Mouse (Mus musculus) layer of hippocampus, adult 8-10 months (tissue): ENCODE measurements at regions not wholly inside any gene's neighbourhood (a gene's known extent, or its start where the extent isn't known, plus 50 kb on each side); places are given as distances from the start of the nearest gene placed in this dataset.

Experiments
- DNase-seq, 2 experiments: peaks; one replicate each; pipeline ENCODE4 v3.0.0; 2022; ENCODE audit warnings: low spot score in 2 of 2

DNA sequence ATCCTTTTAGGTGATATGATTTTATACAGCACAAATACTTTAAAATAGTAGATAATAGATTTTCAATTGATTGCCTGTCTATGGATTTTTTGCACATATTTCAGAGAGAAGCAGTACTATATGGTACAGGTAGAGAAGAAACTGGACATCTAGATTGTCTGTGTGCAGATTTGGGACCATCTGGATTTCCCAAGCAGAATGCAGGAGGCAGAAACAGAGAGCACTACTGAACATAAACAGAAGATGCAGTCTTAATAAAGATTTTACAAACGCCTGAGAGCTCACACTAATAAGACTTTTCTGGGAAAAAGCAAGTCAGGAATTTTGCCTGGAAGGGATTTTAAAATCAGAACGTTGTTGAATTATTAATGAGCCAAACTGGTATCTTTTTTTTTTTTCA, 432.9 kb downstream of the Col11a1 start:
- DNase-seq, result no peak

- DNase-seq, result no peak
Measured at GRCm38 (mm10) chr3:114463714-114464545, 433.6 kb downstream of the Col11a1 start.

- no peak for DNase-seq
Measured at GRCm38 (mm10) chr3:114464546-114464888, 434.2 kb downstream of the Col11a1 start.

- no peak for DNase-seq
Measured at GRCm38 (mm10) chr3:114483904-114484303, 420.0 kb upstream of the Olfm3 start.

- DNase-seq, result no peak
Measured at GRCm38 (mm10) chr3:114507690-114508332, 396.1 kb upstream of the Olfm3 start.

DNA sequence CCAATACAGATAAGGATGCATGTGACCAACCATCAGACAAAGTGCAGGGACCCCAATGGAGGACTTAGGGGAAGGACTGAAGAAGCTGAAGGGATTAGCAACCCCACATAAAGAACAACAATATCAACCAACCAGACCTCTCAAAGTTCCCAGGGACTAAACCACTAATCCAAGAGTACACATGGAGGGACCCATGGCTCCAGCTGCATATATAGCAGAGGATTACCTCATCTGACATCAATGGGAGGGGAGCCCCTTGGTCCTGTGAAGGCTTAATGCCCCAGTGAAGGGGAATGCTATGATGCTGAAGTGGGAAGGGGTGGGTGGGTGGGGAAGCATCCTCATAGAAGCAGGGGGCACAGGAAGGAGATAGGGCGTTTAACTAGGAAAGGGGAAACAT, 388.6 kb upstream of the Olfm3 start:
- DNase-seq, result no peak

GRCm38 (mm10) chr3:114544353-114544752, 359.5 kb upstream of the Olfm3 start:
- DNase-seq, result no peak

- DNase-seq, result peak in 1 of 2 experiments; percentile 2
Measured at GRCm38 (mm10) chr3:114547218-114547617, 356.7 kb upstream of the Olfm3 start.

DNA sequence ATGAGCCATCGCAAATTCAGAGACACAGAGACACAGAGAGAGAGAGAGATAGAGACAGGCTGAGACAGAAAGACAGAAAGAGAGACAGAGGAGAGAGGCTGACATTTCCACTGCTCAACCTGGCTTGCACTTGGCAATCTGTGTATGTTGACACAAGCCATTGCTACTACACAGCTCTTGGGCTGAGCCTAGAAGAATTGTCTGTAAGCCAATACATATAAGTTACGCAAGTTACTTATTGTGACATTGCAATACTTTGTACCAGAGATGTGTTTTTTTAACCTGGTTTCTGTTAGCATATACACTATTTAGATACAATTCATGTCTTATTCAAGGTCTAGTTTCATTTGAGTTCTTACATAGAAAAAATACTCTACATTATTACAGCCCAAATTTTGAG, 332.9 kb upstream of the Olfm3 start:
- no peak for DNase-seq
